Comparison of ENCODE assay signal across 8 mouse cellular contexts in the genomic region with DNA sequence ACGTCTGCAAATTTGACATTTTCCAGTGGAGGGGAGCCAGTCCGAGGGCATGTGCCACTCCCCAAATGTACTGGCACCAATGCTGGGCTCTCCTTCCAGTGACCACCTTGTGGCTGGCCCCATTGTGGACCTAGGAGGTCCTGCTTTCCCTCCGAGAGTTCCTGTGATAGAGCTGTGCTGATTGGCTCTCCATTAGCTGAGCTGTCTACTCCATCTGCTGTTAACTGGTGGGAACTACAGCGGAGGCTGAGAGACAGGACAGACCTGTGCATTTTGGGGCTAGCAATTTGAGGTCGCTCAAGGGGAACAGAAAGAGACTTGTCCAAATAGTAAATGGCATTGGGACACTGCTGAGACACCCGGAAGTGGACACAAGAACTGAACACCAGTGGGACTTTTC. TPM values are rescaled to one million over a fixed set of nuclear protein-coding genes. Genes with fewer than 3 reads are reported as not detected.
DNase-seq lines count a peak whose midpoint lies in the region; ATAC-seq and TF ChIP-seq lines count a peak whose summit lies in the region.

No protein-coding gene starts in this region.

- no peaks in the 10 kb centered on the region for H3K4me1 ChIP-seq in embryonic facial prominence, embryonic 10.5 days

- no peaks in the 10 kb centered on the region for H3K79me2 ChIP-seq in C2C12 (ENCODE audit: control insufficient read depth, insufficient read depth)

- no peaks in the 10 kb centered on the region for H3K36me3 ChIP-seq in C2C12 (ENCODE audit: control insufficient read depth, insufficient read depth)
- H3K36me3 ChIP-seq in embryonic facial prominence, embryonic 10.5 days (replicated peaks), result no peaks in the 10 kb centered on the region

- ATAC-seq in CD4-positive, CD25-positive, alpha-beta regulatory T cell, adult 4 months, result no peak

- no peaks in the 10 kb centered on the region for H3K79me3 ChIP-seq in C2C12 (ENCODE audit: low read depth)

- no peak overlapping the region for H3ac ChIP-seq in C2C12 (ENCODE audit: control insufficient read depth, insufficient read length, low read depth)

- DNase-seq in adrenal gland, adult 18-20 months (ENCODE audit: low spot score in 2 of 2), result peak; percentile 33 to 38
- peak; percentile 54 for DNase-seq in embryonic facial prominence, embryonic 10.5 days (ENCODE audit: low spot score)
- peak; percentile 12 to 42 for DNase-seq in heart, adult 9 months (ENCODE audit: low spot score in 2 of 2)
- peak; percentile 70 to 80 for DNase-seq in kidney, postnatal 4 days
- DNase-seq in lung, adult 18-20 months, result peak; percentile 22 to 35
- peak; percentile 72 to 82 for DNase-seq in right cerebral cortex, adult 2 months (ENCODE audit: low spot score in 2 of 2)

- H3K4me3 ChIP-seq in C2C12 (ENCODE audit: insufficient read depth, poor library complexity, severe bottlenecking), result no peak overlapping the region
- H3K4me3 ChIP-seq in embryonic facial prominence, embryonic 10.5 days, result no peak overlapping the region

- no peak overlapping the region for H3K27ac ChIP-seq in embryonic facial prominence, embryonic 10.5 days (replicated peaks)

- peak; percentile 64 for TF ChIP-seq CTCF in C2C12 (IDR thresholded peaks at IDR 0.05; ENCODE audit: control insufficient read depth, insufficient read depth, insufficient read length)

- no peaks in the 10 kb centered on the region for H3K9me3 ChIP-seq in embryonic facial prominence, embryonic 10.5 days

- 41% methylated on average over 6 of the region's 6 CpGs for WGBS in embryonic facial prominence, embryonic 10.5 days

- H3K27me3 ChIP-seq in C2C12 (ENCODE audit: control insufficient read depth, insufficient read depth, insufficient read length), result no peaks in the 10 kb centered on the region
- no peaks in the 10 kb centered on the region for H3K27me3 ChIP-seq in embryonic facial prominence, embryonic 10.5 days (replicated peaks; ENCODE audit: low read depth, poor library complexity, severe bottlenecking)

TF ChIP-seq in C2C12, 6 proteins besides CTCF, POLR2A, EP300 and RAD21:
- no peak for TF ChIP-seq MYOG (IDR thresholded peaks at IDR 0.05; ENCODE audit: control insufficient read depth, extremely low read depth, insufficient read length)
- no peak for TF ChIP-seq CEBPB (IDR thresholded peaks at IDR 0.05; ENCODE audit: low read depth)
- TF ChIP-seq USF1 (IDR thresholded peaks at IDR 0.05; ENCODE audit: low read depth), result no peak
- TF ChIP-seq MAX (IDR thresholded peaks at IDR 0.05), result no peak
- no peak for TF ChIP-seq MYOD1 (IDR thresholded peaks at IDR 0.05; ENCODE audit: control insufficient read depth, insufficient read length, low read depth)
- no peak for TF ChIP-seq FOSL1 (IDR thresholded peaks at IDR 0.05; ENCODE audit: insufficient read depth, low read length, poor library complexity, severe bottlenecking)

RNA-seq across cellular contexts. Expression of a gene that starts 36.6 kb away (rescaled TPM):
- 0.01 TPM for polyA plus RNA-seq in C2C12 (2012; fragmentation: generic; extraction: Trizol)
- total RNA-seq in adrenal gland, adult 18-20 months (2021), result 1 to 10 TPM; 4.0 to 5.0 TPM
- 0.05 and 0.11 TPM in 2 replicates for polyA plus RNA-seq in embryonic facial prominence, embryonic 10.5 days (2016; fragmentation: Nextera tagmentation; extraction: Ambion mirVana)
- not detected for polyA plus RNA-seq in CD4-positive, CD25-positive, alpha-beta regulatory T cell, adult 4 months (2017; shearing (Covaris generic))

Comparison
In these comparisons a context has a peak if more than half of its experiments do, and no peak if none do; other contexts are left out.
1. DNase-seq: peak in every context shown above with its lines; median percentile 77 in right cerebral cortex, adult 2 months; 75 in kidney, postnatal 4 days; 54 in embryonic facial prominence, embryonic 10.5 days; 36 in adrenal gland, adult 18-20 months; 28 in lung, adult 18-20 months; 27 in heart, adult 9 months.